Mouse (Mus musculus): Measurements from ENCODE around the gene Psmb8.
"Not testable (repeated sequence)": the region's sequence is repeated elsewhere in the genome, so short reads cannot be mapped to it uniquely, and the experiment has no call there.

DNA sequence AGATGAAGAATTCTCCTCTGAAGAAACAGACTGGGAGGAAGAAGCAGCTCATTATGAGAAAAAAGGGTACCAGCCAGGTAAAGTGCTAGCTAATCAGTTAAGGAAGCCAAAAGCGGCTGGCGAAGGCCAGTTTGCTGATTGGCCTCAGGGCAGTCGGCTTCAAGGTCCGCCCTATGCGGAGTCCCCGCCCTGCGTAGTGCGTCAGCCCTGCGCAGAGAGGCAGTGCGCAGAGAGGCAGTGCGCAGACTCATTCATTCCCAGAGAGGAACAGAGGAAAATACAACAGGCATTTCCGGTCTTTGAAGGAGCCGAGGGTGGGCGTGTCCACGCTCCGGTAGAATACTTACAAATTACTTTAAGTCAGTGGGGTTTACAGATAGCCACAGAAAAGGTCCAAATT is 22.9 kb downstream of the Psmb8 start:
- not testable (repeated sequence) for TF ChIP-seq POLR2A (IDR thresholded peaks at IDR 0.05; ENCODE audit: insufficient read length, low read depth); REST (IDR thresholded peaks at IDR 0.05; ENCODE audit: insufficient read depth, insufficient read length); USF1 (IDR thresholded peaks at IDR 0.05; ENCODE audit: low read depth); E2F4 (IDR thresholded peaks at IDR 0.05; ENCODE audit: insufficient read depth); MAX (IDR thresholded peaks at IDR 0.05; ENCODE audit: low read depth); MYOG (IDR thresholded peaks at IDR 0.05; ENCODE audit: control insufficient read depth in 1 of 3, insufficient read depth in 1 of 3, insufficient read length in 2 of 3, low read depth in 2 of 3); MYOD1 (IDR thresholded peaks at IDR 0.05; ENCODE audit: control insufficient read depth in 1 of 3, insufficient read length in 2 of 3, low read depth in 2 of 3); SRF (IDR thresholded peaks at IDR 0.05; ENCODE audit: control insufficient read depth, insufficient read length, low read depth); POLR2AphosphoS2 (IDR thresholded peaks at IDR 0.05; ENCODE audit: insufficient read length, low read depth); TCF12 (IDR thresholded peaks at IDR 0.05; ENCODE audit: insufficient read depth, poor library complexity, severe bottlenecking); TCF3 (IDR thresholded peaks at IDR 0.05; ENCODE audit: insufficient read length, low read depth)
